Mouse (Mus musculus) retina, adult 2 months (tissue): ENCODE data around the gene Oxgr1.
"Not testable (repeated sequence)": the region's sequence is repeated elsewhere in the genome, so short reads cannot be mapped to it uniquely, and the experiment has no call there.

ENCODE experiments used
- DNase-seq: peaks from one replicate; pipeline ENCODE4 v3.0.0-alpha.2; 2012; ENCODE audit warnings: low read depth, low spot score

The Oxgr1 gene

DNA sequence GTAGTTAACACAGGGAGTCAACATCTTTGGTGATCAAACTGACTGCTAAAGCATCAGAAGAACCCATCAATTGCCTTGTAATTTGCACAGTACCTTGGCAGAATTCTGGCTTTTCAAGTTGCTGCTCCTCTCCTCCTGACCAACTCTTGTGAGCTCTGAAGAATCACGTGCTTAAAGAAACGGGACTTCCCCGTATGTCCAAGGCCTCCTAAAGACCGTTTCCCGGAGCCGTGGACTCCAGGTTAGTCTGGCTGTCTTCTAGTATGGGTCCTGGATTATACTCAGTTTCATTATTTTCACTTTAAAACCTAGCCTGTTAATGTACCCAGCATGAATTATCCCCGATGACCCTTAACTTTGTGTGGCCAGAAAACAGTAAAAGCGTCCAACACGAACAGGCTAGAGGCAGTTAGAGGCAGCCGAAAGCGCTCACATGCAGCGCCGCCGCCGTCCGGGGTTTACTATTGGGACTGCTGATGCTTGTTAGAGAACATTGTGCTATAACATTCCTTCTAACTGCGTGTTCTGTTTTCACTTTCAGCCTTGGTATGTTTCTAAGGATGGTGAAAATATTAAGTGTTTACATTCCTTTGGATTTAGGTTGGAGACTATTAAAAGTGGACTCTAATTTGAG lies at the start of gene Oxgr1:
Gene Oxgr1, minus strand, starts transcription at position 249 of the 634 bp plus-strand sequence.
- DNase-seq, result no peak

DNA sequence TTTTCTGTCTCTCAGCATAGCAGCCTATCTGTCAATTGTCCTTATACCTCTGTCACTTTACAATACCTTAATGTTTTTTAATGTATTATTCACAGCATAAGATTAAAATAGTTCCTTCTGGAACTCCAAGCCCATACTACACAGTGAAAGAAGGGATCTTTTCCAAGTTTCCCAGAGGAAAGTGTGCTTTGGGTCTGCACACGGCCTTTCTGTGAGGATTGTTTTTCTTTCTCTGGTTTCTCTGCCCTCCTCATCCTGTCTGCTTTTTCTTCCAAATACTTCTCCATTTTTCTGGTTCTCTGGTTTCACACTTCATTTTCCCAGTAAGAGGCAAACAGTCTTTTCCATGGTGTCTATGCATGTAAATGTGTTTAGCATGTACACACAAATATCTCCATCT lies 48.2 kb upstream of the Oxgr1 start:
- DNase-seq, result no peak

DNA sequence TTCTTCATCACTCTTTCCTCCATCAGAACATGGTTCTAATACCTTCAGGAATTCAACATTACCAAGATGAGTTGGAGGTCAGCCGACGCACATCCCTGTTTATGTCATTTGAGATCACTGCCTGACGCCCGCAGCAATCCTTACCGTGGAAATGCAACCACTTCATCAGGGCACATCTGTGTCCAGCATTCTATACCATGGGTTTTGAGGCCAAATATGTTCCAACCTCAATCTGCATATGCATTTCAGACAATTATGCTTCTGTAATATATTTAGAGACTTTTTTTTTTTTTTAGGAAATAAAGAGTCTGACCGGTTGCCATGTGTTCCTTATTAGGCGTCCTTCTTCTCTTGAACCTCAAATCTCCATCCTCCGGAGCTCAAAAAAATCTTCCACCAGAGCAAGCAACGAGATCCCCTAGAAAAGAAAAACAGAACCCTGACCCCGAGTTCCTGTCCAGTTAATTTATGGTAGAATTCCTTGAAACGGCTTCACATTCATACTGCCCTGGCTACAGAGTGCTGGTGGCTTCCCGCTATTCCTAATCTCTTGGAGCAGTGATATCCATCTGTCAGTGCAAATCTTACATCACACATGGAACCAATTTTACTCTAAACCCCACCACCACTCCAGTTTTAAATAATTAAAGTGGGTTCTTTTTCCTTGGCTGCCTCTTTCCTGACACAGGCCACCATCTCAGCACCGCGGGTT lies 47.6 kb upstream of the Oxgr1 start:
- DNase-seq, result no peak

- DNase-seq, result no peak
Measured at GRCm38 (mm10) chr14:120089006-120089648, 46.9 kb upstream of the Oxgr1 start.

DNA sequence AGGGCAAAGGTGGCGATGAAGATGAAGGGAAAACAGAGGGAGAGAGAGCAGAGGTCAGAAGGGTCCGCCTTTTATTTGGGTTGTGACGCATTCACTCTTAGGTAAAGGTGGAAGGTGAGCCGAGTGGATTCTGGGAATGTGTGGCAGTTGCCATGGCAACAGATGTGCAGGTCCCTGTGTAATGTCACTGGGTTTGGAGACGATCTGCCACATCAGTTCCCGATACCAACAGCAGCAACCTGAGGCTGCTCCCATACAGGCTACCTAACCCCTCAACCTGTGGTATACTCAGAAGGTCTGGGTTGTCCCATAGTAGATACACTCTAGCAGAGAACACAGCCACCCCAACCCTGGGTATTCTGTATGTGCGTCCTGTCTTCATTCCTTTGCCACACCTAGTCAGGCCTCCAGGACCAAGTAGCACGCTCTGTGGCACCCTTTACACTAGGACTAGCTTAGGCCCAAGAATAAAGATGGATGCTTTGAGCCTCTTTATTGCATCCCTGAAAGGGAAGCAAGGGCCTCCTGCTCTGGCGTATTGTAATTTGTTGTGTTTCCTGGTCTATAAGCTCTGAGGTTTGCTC lies 41.9 kb upstream of the Oxgr1 start:
- DNase-seq, result no peak

DNA sequence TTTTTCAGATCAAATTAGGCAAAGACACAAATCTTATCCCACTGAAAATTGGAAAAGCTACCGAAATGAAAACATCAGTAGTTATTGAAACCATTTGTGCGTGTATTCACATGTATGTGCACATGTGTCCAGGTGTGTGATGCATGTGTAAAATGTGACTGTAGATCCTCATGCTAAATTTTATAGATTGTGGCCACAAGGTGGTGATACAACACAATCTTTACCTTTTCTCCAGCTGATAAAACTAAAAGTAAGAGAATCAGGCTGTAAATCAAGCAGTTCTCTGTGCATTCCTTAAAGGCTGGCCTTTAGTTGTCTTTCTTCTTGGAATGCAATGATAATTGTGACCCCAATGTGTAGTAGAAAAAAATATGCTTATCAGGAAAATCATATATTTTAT lies 34.0 kb upstream of the Oxgr1 start:
- DNase-seq, result peak; percentile 15

- DNase-seq, result no peak
Measured at GRCm38 (mm10) chr14:120075746-120076145, 33.5 kb upstream of the Oxgr1 start.

DNA sequence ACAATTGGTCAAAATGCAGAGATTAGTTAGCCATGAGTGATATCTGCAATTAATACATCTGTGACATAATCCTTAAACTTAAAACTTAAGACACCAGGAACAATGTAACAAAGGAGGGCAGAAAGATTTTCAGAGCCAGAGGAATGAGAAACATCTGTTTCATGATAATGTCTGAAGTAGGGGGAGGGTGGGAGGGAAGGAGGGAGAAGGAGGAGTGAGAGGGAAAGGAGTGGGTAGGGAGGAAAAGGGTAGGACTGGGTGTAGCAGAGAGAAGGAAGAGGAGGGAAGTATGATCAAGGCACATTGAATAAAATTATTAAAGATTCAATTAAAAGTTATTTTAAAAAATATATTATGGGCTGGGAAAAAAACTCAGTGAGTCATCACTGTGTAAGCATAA lies 32.0 kb upstream of the Oxgr1 start:
- DNase-seq, result no peak

GRCm38 (mm10) chr14:120061096-120061495 lies 18.9 kb upstream of the Oxgr1 start:
- no peak for DNase-seq

DNA sequence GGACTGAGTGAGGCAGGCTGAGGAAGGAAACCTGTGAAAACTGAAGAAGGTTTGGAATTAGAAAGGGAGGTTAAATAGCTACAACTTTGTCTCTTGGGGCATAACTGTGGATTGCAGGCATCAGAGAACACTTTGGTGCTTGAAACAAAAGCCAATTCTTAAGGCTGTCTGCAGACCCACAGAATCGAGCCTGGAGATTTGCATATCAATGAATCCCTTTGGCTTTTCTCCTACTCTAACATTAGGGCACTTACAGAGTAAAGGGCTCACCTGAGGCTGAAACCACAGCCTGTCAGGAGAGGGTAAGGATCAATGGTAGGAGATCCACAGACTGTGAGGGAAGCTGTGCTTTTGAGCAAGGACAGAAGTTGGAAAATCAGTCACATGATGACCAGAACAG lies 8.8 kb downstream of the Oxgr1 start:
- DNase-seq, result no peak

GRCm38 (mm10) chr14:120019948-120020347 lies 22.3 kb downstream of the Oxgr1 start:
- no peak for DNase-seq

DNA sequence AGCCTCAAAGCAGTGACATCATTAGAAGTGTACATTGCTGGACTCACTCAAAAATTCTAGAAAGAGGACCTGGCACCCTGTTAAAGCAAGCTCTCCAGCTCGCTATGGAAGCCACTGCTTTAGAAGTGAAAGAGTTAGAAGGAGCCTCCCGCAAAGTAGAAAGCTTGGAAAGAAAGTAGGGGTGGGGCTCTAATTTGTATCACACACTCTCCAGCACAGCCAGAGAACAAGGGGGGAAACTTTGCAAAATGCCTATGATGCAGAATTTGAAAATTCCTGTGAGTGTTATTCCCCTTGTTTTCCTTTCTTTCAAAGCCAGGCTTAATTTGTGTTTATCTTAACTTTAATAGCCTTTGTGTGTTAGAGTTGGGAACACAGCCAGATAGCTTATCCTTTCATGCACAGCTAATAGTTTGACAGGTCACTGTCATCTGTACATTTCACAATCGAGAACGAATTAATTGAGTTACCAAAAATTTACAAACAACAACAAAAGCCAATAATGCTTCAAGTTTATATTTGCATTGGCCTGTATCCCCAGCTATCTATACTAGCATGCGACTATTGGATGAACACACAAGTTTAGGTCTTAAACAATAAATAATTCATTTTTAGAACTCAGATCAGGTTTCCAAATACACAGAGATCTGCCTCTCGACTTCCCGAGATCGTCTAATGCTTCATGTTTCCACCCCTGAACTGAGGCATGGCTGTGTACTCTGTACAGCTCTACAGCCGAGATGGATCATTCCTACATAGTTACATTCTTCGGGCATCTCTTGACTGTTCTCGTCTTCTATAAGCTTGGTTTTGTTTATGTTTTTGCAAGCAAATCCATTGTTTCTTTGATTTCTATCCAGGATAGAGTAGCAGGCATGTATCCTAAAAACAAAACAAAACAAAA lies 32.0 kb downstream of the Oxgr1 start:
- DNase-seq, result no peak

- no peak for DNase-seq
Measured at GRCm38 (mm10) chr14:120005153-120005552, 37.1 kb downstream of the Oxgr1 start.

DNA sequence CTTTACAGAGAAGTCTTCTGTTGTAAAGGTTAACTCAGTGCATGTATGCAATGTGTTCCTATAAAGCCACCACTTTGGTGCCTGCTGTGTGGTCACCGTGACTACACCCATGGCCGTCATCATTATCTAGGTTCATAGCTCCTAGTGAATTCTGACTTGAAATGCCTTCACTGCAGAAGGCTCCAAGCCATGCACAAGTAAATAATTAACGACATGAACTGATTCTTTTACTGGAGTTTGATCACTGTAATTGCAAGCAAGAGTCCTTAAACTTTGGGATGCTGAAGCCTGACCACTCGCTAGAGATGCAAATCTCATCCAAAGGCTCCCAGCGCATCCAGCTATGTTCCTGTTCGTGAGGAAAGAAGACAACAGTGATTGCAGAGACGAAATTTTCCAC lies 38.6 kb downstream of the Oxgr1 start:
- DNase-seq, result no peak

- no peak for DNase-seq
Measured at GRCm38 (mm10) chr14:120002673-120003072, 39.6 kb downstream of the Oxgr1 start.

- DNase-seq, result no peak
Measured at GRCm38 (mm10) chr14:119989651-119990050, 52.6 kb downstream of the Oxgr1 start.

DNA sequence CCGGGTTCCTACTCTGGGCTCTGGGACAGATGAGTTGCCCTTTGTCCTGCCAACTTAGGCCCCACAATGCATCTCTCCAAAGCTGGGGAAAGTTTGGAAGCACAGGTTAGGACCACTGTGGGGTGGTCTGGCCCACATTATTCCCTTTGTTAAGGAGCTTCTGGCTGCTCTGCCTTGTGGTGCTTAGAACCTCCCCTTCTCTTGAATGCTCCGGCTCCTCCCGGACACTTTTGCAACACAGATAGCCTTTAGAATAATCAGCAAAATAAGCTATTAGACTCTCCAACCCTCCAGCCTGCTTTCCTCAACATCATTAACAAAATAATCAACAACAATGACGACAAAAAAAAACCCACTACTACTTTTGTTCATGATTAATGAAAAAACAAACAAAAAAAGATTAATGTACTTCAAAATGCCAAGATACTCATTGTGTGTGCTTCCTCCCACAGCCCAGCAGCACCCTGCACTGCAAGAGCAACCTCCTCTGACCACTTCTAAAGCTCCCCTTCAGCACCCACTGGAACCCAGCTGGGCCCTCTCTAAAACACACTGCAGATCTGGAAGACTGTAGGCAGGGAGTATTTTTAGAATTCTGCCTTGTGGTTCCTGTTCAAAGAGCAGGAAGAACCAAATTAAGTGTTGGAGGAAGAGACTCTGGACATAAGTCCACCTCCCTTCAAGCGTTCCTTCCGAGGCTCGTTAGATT lies 53.1 kb downstream of the Oxgr1 start:
- DNase-seq, result no peak

- no peak for DNase-seq
Measured at GRCm38 (mm10) chr14:119987257-119987656, 55.0 kb downstream of the Oxgr1 start.

- DNase-seq, result no peak
Measured at GRCm38 (mm10) chr14:119986778-119987177, 55.5 kb downstream of the Oxgr1 start.

DNA sequence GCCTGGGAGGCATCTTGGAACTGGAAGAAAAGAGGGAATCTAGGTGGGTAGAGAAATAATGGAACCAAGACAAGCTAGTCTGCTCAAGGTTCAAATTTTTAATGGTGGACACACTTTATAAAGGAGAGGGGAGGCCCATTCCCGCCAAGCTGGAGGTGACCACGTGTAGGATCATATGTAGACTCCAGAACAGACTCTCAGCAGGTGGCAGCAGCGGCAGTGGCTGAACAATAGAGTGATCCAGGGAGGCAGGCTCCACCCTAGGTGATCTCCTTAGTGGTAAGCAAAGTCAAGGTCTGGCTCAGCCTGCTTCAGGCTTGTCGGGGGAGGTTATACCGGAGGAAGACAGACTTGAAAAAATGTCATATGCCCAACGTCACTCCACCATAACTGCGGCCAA lies 55.9 kb downstream of the Oxgr1 start:
- not testable (repeated sequence) for DNase-seq

DNA sequence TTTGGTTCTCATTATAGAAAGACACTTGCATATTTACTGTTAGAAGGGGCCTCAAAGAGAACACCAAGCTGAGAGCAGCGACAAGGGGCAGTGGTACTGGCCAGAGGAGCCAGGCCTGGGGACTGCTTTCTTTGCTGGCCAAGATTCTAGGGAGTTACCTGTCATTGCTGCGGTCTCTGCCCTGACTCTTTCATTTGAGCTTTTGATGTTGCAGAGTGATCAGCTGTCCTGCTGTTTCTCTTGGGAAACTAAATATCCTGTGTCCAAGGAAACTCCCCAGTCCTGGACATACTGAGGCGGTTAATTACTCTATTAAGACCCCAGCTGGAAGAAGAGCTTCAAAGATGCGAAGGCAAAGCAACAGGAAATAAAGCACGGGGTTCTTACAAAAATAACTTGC lies 60.9 kb downstream of the Oxgr1 start:
- DNase-seq, result no peak
